Mouse (Mus musculus) granulocyte monocyte progenitor cell, adult 5-6 weeks (primary cell): Measurements from ENCODE around the gene Dmd. TPM values are rescaled to one million over a fixed set of nuclear protein-coding genes. Genes with fewer than 3 reads are reported as not detected.
"Not testable (repeated sequence)": the region's sequence is repeated elsewhere in the genome, so short reads cannot be mapped to it uniquely, and the experiment has no call there.

Source experiments
- ATAC-seq: replicated peaks from 2 replicates; pipeline ENCODE4 v1.8.0; 2016; ENCODE audit warnings: mild to moderate bottlenecking, moderate TSS enrichment, inconsistent platforms; ENCODE audit not compliant: poor library complexity, severe bottlenecking
- total RNA-seq, 2 experiments: library from RNA; stranded (forward) in 1 of 2; stranded (reverse) in 1 of 2; fragments of 200-712, 200-1000 nt in 1 of 2; fragments of >200 nt in 1 of 2; fragmentation: Nextera tagmentation in 1 of 2; gene quantifications; 2 replicates each; pipeline ENCODE4 v1.2.3; 2014 to 2017

The Dmd gene
- total RNA-seq (2014; fragmentation: Nextera tagmentation) (0.49 TPM in 1 of 2 replicates, not detected in the other), total RNA-seq (2017) (0.13 and 0.62 TPM in 2 replicates)

GRCm38 (mm10) chrX:82948630-82949029, at the start of gene Dmd:
Gene Dmd, plus strand, starts transcription at chrX:82948870.
- no peak for ATAC-seq

DNA sequence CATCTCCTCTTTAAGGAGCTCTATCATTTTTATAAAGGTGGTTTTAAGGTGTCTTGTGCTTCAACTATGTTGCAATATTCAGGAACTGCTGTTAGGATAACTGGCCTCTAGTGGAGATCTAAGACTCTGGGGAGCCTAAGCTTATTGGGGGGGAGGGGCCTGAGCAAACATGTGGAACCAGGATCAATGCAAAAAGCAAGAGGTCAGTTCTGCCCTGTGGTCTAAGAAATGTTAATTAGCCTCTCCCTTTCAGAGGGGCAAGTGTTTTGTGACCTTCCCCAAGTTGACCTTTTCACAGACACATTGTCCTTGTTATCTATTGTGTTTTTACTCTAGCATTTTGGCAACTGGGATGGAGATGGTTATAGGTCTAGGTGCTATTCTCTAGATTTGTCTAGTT, 47.2 kb upstream of the Dmd start:
- ATAC-seq: no peak

DNA sequence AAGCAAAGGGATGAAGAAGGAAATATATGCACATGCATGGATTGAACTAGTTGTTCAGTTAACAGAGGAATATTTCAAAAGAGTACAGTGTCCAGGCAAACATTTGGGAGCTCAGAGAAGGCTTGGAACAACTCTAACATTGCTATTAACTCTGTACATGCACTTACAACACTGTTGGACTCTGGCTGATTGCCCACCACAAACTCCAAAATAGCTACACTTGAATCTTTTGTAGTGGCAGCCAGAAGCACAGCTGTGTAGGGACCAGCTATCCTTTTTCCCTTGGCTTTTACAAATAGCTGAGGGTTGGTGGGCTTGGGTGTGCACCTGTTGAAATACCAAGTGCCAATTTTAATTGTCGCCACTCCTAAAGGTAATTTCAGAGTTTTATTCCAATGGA, 39.0 kb downstream of the Dmd start:
- ATAC-seq: no peak

DNA sequence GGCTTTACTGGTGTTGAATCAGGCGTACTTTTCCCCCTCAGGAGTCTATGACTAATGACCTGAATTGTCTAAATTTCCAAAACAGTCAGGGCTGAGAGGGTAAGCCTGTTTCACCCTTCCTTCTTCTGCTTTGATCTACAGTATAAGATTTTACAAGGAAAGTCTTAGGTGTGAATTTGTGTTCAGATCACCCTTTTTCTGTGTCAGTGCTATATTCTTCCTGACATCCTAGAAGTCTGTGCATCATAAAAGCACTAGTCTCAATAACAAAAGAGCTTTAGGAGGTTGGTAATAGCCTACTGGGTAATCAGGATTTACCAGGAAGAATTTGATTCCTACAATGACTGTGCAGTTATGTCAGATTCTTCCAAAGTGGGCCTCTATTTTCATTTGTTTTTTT, 101.5 kb downstream of the Dmd start:
- ATAC-seq: no peak

DNA sequence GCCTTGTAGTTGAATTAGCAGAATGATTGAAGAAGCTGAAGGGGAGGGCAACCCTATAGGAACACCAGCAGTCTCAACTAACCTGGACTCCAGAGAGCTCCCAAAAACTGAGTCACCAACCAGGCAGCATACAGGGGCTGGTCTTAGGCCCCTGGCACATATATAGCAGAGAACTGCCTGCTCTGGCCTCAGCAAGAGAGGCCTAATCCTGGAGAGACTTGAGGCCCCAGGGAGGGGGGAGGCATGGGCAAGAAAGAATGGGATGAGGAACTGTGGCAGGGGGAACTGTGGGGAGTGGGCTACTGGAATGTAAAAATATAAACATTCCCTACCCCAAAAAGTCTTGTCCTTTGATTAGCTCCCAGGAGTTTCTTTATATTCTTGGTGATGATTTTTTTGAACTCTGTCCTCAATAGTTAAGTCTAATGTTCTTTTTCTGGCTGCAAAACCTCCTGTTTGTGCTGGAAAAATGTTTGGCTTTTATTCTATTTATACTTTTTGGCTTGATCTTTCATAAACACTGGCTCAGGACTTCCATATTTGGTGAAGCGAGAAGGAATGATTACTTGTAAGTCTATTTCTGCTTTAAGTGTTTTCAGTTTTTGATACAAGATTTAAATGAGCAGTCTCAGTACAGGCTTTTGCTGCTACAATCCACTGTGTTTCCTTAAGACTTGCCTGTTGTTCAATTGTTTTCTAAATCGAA, 167.7 kb downstream of the Dmd start:
- ATAC-seq: no peak

GRCm38 (mm10) chrX:83117198-83117597, 168.5 kb downstream of the Dmd start:
- no peak for ATAC-seq

DNA sequence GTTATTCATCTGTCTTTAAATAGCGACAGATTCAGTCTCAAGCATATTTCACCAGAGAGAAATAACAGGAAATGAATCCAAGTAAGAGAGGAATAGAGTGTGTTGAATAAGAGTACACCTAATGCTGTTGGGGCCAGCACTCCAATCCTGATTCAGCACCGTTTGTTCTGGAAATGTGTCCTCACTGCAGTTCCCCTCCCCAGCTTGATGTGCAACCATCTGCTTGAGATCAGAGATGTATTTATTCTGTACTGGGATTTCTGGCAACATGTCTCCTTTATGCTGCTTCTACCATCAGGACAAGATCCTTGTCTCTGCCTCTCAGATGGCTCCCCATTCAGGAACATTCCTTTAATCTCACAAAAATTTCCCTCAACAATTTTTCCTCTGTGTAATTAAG, 271.9 kb downstream of the Dmd start:
- ATAC-seq: no peak

DNA sequence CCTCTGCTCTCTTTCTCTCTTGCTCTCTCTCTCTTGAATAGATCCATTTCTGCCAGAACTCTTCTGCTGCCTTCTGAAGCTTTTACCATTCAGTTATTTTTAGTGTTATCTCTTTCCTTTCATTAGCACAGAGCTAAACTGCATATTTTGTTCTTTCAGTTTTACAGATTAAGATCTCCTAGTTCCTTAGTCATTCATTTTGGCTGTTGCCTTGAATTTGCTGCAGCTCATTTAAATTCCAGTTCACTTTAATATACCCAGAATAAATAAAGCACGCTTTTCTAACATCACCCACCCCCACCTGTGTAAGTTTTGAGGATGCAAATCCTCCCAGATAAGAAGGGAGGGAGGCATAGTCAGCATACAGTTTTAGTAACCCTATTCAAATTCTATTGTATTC, 272.4 kb downstream of the Dmd start:
- ATAC-seq: no peak

DNA sequence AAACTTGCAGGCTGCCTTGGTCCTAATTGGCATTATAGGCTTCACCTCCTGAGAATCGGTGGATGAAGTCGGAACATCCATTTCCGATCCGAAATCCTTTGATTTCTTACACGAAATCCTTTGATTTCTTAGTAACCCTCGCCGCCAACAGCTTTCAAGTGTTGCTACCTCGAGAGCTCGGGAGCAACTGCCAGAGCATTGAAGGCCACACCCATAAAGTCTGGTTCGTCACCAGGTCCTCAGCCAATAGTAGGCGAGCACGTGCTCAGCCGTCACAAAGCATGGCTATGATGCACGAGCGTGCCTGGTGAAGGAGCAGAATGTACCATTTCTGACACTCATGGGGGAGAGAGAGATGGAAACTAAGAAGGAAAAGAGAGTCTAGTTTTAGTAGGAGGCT, 538.9 kb downstream of the Dmd start, which contains the start of gene Tsga8:
TSS of gene Tsga8 (minus strand) at position 327 of the 400 bp plus-strand sequence.
- ATAC-seq: no peak

GRCm38 (mm10) chrX:83674998-83675397, 726.3 kb downstream of the Dmd start:
- ATAC-seq: no peak

GRCm38 (mm10) chrX:83686547-83686946, 737.9 kb downstream of the Dmd start:
- ATAC-seq: no peak

- no peak for ATAC-seq
Observed at GRCm38 (mm10) chrX:83740533-83740932, 791.9 kb downstream of the Dmd start.

DNA sequence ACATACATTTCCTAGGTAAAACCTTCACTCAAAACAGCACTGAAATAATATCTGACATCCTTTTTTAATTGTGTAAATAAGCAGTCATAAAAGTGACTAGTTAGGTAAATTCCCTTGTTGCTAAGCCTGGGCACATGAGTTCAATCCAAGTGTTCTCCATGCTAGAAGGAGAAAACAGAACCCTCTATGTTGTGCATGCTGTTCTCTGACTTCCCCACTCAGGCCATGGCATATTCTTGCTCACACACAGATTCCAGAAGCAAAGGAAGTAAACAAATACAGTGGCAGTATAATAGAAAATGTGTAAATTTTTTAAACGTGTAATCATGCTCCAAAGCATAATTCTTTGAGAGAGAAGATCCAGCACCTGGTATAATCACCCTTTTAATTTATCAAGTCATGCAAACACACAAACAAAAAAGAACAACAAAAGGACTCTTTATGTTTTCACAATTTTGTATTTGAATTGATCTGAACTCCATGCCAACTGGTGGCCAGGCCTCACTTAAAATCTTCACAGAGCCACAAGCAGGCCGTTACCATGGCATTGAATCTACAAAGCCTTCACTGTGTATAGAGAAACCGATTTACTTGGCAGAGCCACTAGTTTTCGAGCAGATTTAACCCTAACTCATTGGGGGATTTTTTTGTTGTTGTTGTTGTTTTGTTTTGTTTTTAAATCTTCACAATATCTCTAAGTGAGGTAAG, 797.8 kb downstream of the Dmd start:
- ATAC-seq: no peak

DNA sequence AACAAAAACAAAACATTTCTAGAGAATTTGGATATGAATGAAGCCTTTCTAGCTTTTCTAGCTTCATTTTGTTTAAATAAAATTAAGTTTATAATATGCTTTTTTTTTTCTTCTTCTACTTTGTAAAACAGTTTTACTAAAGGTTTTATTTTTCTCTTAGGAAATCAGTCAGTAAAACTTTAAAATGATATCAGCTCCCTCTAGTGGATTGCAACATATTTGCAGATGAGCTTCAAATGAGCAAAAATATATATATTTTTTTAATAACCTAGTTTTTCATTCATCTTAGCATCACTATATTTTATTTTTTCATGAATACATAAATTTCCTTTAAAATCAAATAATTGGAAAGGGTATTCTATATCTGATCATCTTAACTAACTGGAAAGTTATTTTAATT, 838.7 kb downstream of the Dmd start:
- ATAC-seq: no peak

- not testable (repeated sequence) for ATAC-seq
Observed at GRCm38 (mm10) chrX:83867469-83867868, 918.8 kb downstream of the Dmd start.

DNA sequence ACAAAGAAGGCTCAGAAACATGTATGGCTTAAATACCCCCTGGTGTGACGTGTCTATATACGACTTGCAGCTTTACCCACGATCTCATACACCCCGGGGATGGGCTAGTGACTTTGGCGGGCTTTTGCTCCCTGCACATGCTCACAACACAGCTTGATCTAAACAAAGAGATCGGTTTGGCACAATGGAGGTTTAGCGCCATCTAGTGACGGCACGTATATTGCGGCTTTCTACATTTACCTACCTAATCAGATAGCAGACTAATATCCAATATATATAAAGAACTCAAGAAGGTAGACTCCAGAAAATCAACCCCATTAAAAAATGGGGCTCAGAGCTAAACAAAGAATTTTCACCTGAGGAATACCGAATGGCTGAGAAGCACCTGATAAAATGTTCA, 926.7 kb downstream of the Dmd start:
- not testable (repeated sequence) for ATAC-seq

DNA sequence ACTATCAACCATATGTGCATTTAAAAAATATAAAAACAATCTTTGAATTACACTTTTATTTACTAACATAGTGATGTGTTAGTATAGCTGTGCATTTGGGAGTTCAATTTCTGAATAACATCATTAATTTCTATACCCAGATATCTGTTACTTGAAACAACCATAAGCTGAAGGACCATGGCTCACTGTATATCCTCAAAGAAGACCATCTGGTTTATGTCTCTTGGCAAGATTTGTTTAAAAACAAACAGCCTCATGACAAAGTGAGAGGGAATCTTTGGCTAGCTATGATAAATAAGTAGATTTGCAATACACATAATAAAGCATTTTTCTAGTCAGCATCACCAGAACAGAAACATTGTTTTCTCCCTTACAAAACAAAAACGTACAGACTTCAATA, 1027.2 kb downstream of the Dmd start:
- no peak for ATAC-seq

GRCm38 (mm10) chrX:84001294-84001693, 1052.6 kb downstream of the Dmd start:
- ATAC-seq: no peak

GRCm38 (mm10) chrX:84062431-84062830, 1113.8 kb downstream of the Dmd start:
- not testable (repeated sequence) for ATAC-seq

DNA sequence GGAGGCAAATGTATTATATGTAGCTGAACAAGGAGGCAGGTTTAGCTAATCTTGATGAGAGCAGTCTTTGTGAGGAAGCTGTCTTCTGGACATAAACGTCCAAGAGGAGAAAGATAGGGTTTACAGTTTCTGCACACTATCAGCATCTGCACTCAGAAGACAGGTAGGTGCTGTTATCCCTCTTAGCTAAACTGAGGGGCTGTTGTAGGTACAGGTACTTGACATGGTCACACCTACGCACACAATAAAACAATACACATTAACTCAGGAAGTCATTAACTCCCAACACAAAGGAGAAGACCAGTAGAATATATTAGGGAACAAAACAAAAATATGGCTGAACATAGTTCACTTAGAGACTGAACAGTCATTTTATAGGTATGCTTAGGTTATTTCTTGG, 1217.2 kb downstream of the Dmd start:
- ATAC-seq: no peak

- ATAC-seq: no peak
Observed at GRCm38 (mm10) chrX:84241297-84241859, 1292.7 kb downstream of the Dmd start.
